Mouse (Mus musculus): ENCODE measurements around the gene Tspan5. TPM values are rescaled to one million over a fixed set of nuclear protein-coding genes. Genes with fewer than 3 reads are reported as not detected.
A peak's percentile ranks its signal among the peaks of the same experiment; 100 is the strongest.

The Tspan5 gene
- polyA plus RNA-seq, 1 experiment from 2014 or later: 25.6 TPM

DNA sequence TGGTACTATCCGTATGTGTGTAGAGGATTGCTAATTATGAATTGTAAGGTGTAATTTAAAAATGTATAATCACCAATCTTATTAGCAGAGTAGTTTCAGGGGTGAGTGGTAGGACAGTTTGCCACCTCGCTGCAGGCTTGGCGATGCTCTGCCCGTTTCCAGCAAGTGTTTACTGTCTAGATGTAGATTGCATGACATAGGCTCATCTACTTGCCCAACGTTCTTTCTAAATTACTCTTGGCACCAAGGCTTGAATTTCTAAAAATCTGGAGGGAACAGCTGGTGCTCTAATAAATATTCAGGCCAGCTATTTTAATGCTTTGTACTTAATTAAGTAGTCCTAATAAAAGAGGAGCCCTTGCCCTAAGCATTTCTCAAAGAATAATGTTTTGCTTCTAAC is 12.3 kb downstream of the Tspan5 start:
- Histone ChIP-seq H3K9me3 (no peaks in the 10 kb centered on the region), H3K4me2 (no peak overlapping the region), H3K9ac (replicated peaks) (no peak overlapping the region), H3K4me1 (replicated peaks) (peaks cover 11% of the 10 kb centered on the region), H3K27ac (no peak overlapping the region), H3K27me3 (no peaks in the 10 kb centered on the region), H3K4me3 (replicated peaks) (no peak overlapping the region), H3K36me3 (no peaks in the 10 kb centered on the region)
- 80% methylated on average over 5 of the region's 5 CpGs for WGBS
- no peak for ATAC-seq (ENCODE audit: insufficient number of reproducible peaks, insufficient read depth, low FRiP score, low TSS enrichment, low read depth)

- Histone ChIP-seq H3K4me1 (replicated peaks) (peaks cover 32% of the 10 kb centered on the region), H3K4me3 (replicated peaks) (no peak overlapping the region), H3K4me2 (no peak overlapping the region), H3K27me3 (no peaks in the 10 kb centered on the region), H3K36me3 (no peaks in the 10 kb centered on the region), H3K27ac (no peak overlapping the region), H3K9ac (replicated peaks) (no peak overlapping the region), H3K9me3 (no peaks in the 10 kb centered on the region)
- WGBS: 98% methylated on average over 2 of the region's 2 CpGs
- ATAC-seq (ENCODE audit: insufficient number of reproducible peaks, insufficient read depth, low FRiP score, low TSS enrichment, low read depth): no peak
Measured at GRCm38 (mm10) chr3:138757283-138757682, 15.3 kb downstream of the Tspan5 start.

- WGBS: 36% methylated on average over 9 of the region's 9 CpGs
- no peaks in the 10 kb centered on the region for H3K9me3 ChIP-seq
- H3K4me2 ChIP-seq: no peak overlapping the region
- H3K4me1 ChIP-seq (replicated peaks): peaks cover 21% of the 10 kb centered on the region
- no peak for ATAC-seq (ENCODE audit: insufficient number of reproducible peaks, insufficient read depth, low FRiP score, low TSS enrichment, low read depth)
- H3K36me3 ChIP-seq: no peaks in the 10 kb centered on the region
- peak overlapping the region; percentile 51 for H3K27ac ChIP-seq
- H3K27me3 ChIP-seq: no peaks in the 10 kb centered on the region
- no peak overlapping the region for H3K4me3 ChIP-seq (replicated peaks)
- H3K9ac ChIP-seq (replicated peaks): no peak overlapping the region
Measured at GRCm38 (mm10) chr3:138759968-138760684, 18.1 kb downstream of the Tspan5 start.

GRCm38 (mm10) chr3:138760685-138761119 is 18.7 kb downstream of the Tspan5 start:
- H3K4me1 ChIP-seq (replicated peaks): peaks cover 21% of the 10 kb centered on the region
- H3K9me3 ChIP-seq: no peaks in the 10 kb centered on the region
- peak; percentile 35; the same call in 1 of the 2 replicates for ATAC-seq (ENCODE audit: insufficient number of reproducible peaks, insufficient read depth, low FRiP score, low TSS enrichment, low read depth)
- H3K27ac ChIP-seq: peak overlapping the region; percentile 51
- H3K4me3 ChIP-seq (replicated peaks): no peak overlapping the region
- H3K27me3 ChIP-seq: no peaks in the 10 kb centered on the region
- H3K36me3 ChIP-seq: no peaks in the 10 kb centered on the region
- no peak overlapping the region for H3K9ac ChIP-seq (replicated peaks)
- H3K4me2 ChIP-seq: no peak overlapping the region
- WGBS: 35% methylated on average over 11 of the region's 11 CpGs

DNA sequence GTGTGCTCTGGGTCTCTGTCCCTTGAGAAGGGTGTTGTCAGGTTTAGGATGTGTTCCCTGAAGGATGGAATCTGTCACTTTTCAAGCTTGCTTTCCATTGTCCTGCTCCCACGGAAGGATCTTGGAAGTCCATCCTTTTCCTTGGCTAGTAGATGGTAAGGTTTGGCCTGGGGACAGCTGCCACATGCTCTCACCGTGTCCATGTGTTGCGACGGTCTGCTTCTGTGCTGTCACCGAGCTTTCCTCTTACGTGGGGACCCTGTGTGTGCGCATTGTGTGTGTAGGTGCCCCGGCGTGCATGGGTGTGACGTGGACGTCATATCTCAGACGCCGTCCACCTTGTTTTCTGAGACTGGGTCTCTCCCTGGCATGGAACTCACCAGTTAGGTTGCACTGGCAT is 19.5 kb downstream of the Tspan5 start:
- Histone ChIP-seq H3K27ac (peak overlapping the region; percentile 51; the same call in 1 of the 2 replicates), H3K9me3 (no peaks in the 10 kb centered on the region)

DNA sequence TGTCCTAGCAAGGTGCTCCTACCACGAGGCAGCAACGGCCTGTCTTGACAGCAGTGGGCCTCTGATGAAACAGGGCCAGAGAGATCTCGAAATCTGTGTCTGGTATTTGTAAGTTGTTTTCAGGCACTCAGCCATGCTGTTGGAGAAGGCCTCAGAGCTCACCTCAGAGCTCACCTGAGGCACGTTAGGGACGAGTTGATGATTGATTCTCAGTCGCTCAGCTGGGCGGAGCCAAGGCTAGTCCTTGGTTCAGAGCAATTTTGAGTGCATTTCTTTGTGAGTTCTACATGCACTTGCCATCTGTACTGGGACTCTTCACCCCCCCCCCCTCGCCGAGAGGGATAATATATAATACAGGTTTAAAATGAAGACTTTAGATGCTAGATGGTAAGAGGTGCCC is 21.9 kb downstream of the Tspan5 start:
- Histone ChIP-seq H3K9ac (replicated peaks) (no peak overlapping the region), H3K4me3 (replicated peaks) (no peak overlapping the region), H3K27me3 (no peaks in the 10 kb centered on the region), H3K36me3 (no peaks in the 10 kb centered on the region), H3K4me1 (replicated peaks) (peaks cover 33% of the 10 kb centered on the region), H3K27ac (no peak overlapping the region), H3K9me3 (no peaks in the 10 kb centered on the region), H3K4me2 (no peak overlapping the region)
- 88% methylated on average over 9 of the region's 9 CpGs for WGBS
- no peak for ATAC-seq (ENCODE audit: insufficient number of reproducible peaks, insufficient read depth, low FRiP score, low TSS enrichment, low read depth)

More for the DNA sequence above, 19.5 kb downstream of the Tspan5 start:
- Histone ChIP-seq H3K4me3 (replicated peaks) (no peak overlapping the region), H3K4me1 (replicated peaks) (peaks cover 21% of the 10 kb centered on the region), H3K9ac (replicated peaks) (no peak overlapping the region), H3K4me2 (no peak overlapping the region), H3K27me3 (no peaks in the 10 kb centered on the region), H3K36me3 (no peaks in the 10 kb centered on the region)
- WGBS: 90% methylated on average over 13 of the region's 13 CpGs
- no peak for ATAC-seq (ENCODE audit: insufficient number of reproducible peaks, insufficient read depth, low FRiP score, low TSS enrichment, low read depth)

- no peak overlapping the region for H3K9ac ChIP-seq (replicated peaks)
- H3K4me1 ChIP-seq (replicated peaks): peaks cover 39% of the 10 kb centered on the region
- no peaks in the 10 kb centered on the region for H3K27me3 ChIP-seq
- no peak overlapping the region for H3K4me2 ChIP-seq
- no peak overlapping the region for H3K27ac ChIP-seq
- no peak for ATAC-seq (ENCODE audit: insufficient number of reproducible peaks, insufficient read depth, low FRiP score, low TSS enrichment, low read depth)
- H3K9me3 ChIP-seq: no peaks in the 10 kb centered on the region
- H3K36me3 ChIP-seq: no peaks in the 10 kb centered on the region
- H3K4me3 ChIP-seq (replicated peaks): no peak overlapping the region
- 78% methylated on average over 3 of the region's 3 CpGs for WGBS
Measured at GRCm38 (mm10) chr3:138764782-138765181, 22.8 kb downstream of the Tspan5 start.

GRCm38 (mm10) chr3:138767034-138767433 is 25.0 kb downstream of the Tspan5 start:
- Histone ChIP-seq H3K4me1 (replicated peaks) (peaks cover 27% of the 10 kb centered on the region), H3K9me3 (no peaks in the 10 kb centered on the region), H3K27ac (no peak overlapping the region), H3K27me3 (no peaks in the 10 kb centered on the region), H3K36me3 (no peaks in the 10 kb centered on the region), H3K4me2 (no peak overlapping the region), H3K4me3 (replicated peaks) (no peak overlapping the region), H3K9ac (replicated peaks) (no peak overlapping the region)
- no peak for ATAC-seq (ENCODE audit: insufficient number of reproducible peaks, insufficient read depth, low FRiP score, low TSS enrichment, low read depth)
- WGBS: 83% methylated on average over 8 of the region's 8 CpGs

DNA sequence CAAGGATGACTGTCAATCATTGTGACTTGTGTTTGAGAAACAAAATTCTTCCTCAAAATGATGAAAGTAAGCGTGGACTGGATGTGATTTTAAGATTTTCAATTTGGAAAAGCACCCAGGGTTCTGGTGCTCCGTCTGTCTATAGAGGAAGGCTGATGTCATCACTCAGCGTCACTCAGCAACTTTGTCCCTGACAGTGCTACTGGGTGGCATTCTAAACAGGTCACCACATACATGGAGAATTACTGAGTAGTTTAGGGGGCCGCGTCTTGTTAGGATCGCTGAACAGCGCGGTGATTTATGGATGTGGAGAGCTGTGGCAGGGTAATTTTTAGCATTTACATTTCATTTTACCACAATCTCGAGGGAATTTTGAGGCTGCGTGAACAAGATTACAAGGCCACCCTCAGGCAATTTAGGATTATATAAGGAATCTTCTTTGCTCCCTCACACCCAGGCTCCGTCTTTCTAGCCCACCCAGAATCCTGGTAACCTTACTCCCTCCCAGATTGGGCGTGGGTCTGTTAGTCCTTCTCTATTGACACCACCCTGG is 26.6 kb downstream of the Tspan5 start:
- Histone ChIP-seq H3K27ac (no peak overlapping the region), H3K27me3 (no peaks in the 10 kb centered on the region), H3K36me3 (no peaks in the 10 kb centered on the region), H3K4me3 (replicated peaks) (no peak overlapping the region), H3K4me1 (replicated peaks) (peaks cover 30% of the 10 kb centered on the region), H3K9ac (replicated peaks) (no peak overlapping the region), H3K4me2 (no peak overlapping the region), H3K9me3 (no peaks in the 10 kb centered on the region)
- 62% methylated on average over 12 of the region's 12 CpGs for WGBS
- no peak for ATAC-seq (ENCODE audit: insufficient number of reproducible peaks, insufficient read depth, low FRiP score, low TSS enrichment, low read depth)

DNA sequence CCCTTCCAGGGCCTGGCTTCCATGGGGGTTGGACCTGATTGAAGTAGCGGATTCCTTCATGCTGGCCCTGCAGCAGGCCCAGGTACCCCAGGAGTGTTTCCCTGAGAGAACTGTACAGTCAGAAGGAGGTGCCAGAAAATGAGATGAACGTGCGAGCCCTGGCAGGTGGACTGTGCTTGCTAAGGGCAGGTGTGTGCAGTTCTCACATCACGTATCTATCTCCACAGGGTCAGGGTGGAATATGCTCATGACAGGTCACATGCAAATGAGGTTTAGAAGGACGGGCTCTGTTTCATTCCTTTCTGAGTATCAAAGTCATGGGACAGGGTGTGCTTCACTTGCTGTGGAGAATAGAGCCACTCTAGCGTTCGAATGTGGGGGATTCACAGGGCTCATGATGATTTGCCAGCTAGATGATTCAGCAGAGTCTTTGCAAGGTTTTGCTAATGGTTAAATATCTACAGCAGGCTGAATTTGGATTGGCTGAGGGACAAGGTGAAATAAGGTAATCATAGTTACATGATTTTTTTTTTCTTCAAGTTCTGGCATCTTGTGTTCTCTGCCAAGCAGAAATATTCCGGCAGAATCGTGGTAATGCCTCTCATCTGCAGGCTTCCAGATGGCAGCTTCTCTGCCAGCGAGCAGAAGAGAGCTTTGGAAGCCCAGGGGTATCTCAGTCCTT is 28.8 kb downstream of the Tspan5 start:
- H3K4me1 ChIP-seq (replicated peaks): peaks cover 52% of the 10 kb centered on the region

GRCm38 (mm10) chr3:138771549-138772333 is 29.7 kb downstream of the Tspan5 start:
- 80% methylated on average over 12 of the region's 12 CpGs for WGBS
- Histone ChIP-seq H3K9me3 (no peaks in the 10 kb centered on the region), H3K36me3 (no peaks in the 10 kb centered on the region), H3K4me2 (no peak overlapping the region), H3K27ac (no peak overlapping the region), H3K4me1 (replicated peaks) (peaks cover 60% of the 10 kb centered on the region), H3K27me3 (no peaks in the 10 kb centered on the region), H3K4me3 (replicated peaks) (no peak overlapping the region), H3K9ac (replicated peaks) (no peak overlapping the region)
- ATAC-seq (ENCODE audit: insufficient number of reproducible peaks, insufficient read depth, low FRiP score, low TSS enrichment, low read depth): no peak

More for the DNA sequence above, 28.8 kb downstream of the Tspan5 start:
- no peaks in the 10 kb centered on the region for H3K36me3 ChIP-seq
- no peaks in the 10 kb centered on the region for H3K27me3 ChIP-seq
- no peaks in the 10 kb centered on the region for H3K9me3 ChIP-seq
- ATAC-seq (ENCODE audit: insufficient number of reproducible peaks, insufficient read depth, low FRiP score, low TSS enrichment, low read depth): no peak
- no peak overlapping the region for H3K4me3 ChIP-seq (replicated peaks)
- H3K27ac ChIP-seq: no peak overlapping the region
- WGBS: 84% methylated on average over 10 of the region's 10 CpGs
- no peak overlapping the region for H3K9ac ChIP-seq (replicated peaks)
- no peak overlapping the region for H3K4me2 ChIP-seq

All from limb, embryonic 12.5 days (tissue).